Mouse (Mus musculus): ENCODE data around the gene Zfp410.
"Not testable (repeated sequence)": the region's sequence is repeated elsewhere in the genome, so short reads cannot be mapped to it uniquely, and the experiment has no call there.

The Zfp410 gene

GRCm38 (mm10) chr12:84316721-84317621 lies at the start of gene Zfp410:
TSS of gene Zfp410 (plus strand) at chr12:84316852.
- DNase-seq (ENCODE audit: low read depth, low spot score), result peak; percentile 75

- DNase-seq (ENCODE audit: low read depth, low spot score), result no peak
Measured at GRCm38 (mm10) chr12:84267264-84267663, 49.4 kb upstream of the Zfp410 start.

- DNase-seq (ENCODE audit: low read depth, low spot score), result no peak
Measured at GRCm38 (mm10) chr12:84273366-84273765, 43.3 kb upstream of the Zfp410 start.

GRCm38 (mm10) chr12:84275288-84275687 lies 41.4 kb upstream of the Zfp410 start:
- no peak for DNase-seq (ENCODE audit: low read depth, low spot score)

- no peak for DNase-seq (ENCODE audit: low read depth, low spot score)
Measured at GRCm38 (mm10) chr12:84276288-84276687, 40.4 kb upstream of the Zfp410 start.

- no peak for DNase-seq (ENCODE audit: low read depth, low spot score)
Measured at GRCm38 (mm10) chr12:84276799-84277198, 39.9 kb upstream of the Zfp410 start.

- DNase-seq (ENCODE audit: low read depth, low spot score), result no peak
Measured at GRCm38 (mm10) chr12:84277832-84278231, 38.8 kb upstream of the Zfp410 start.

- DNase-seq (ENCODE audit: low read depth, low spot score), result no peak
Measured at GRCm38 (mm10) chr12:84278901-84279300, 37.8 kb upstream of the Zfp410 start.

- DNase-seq (ENCODE audit: low read depth, low spot score), result no peak
Measured at GRCm38 (mm10) chr12:84284391-84284790, 32.3 kb upstream of the Zfp410 start.

GRCm38 (mm10) chr12:84284885-84285592 lies 31.6 kb upstream of the Zfp410 start, which contains the start of gene Ptgr2:
TSS of gene Ptgr2 (plus strand) at chr12:84285232.
- peak; percentile 86 for DNase-seq (ENCODE audit: low read depth, low spot score)

- no peak for DNase-seq (ENCODE audit: low read depth, low spot score)
Measured at GRCm38 (mm10) chr12:84285593-84285968, 31.1 kb upstream of the Zfp410 start.

GRCm38 (mm10) chr12:84288461-84288860 lies 28.2 kb upstream of the Zfp410 start:
- no peak for DNase-seq (ENCODE audit: low read depth, low spot score)

GRCm38 (mm10) chr12:84297851-84298250 lies 18.8 kb upstream of the Zfp410 start:
- no peak for DNase-seq (ENCODE audit: low read depth, low spot score)

GRCm38 (mm10) chr12:84299265-84299664 lies 17.4 kb upstream of the Zfp410 start:
- DNase-seq (ENCODE audit: low read depth, low spot score), result no peak

- DNase-seq (ENCODE audit: low read depth, low spot score), result no peak
Measured at GRCm38 (mm10) chr12:84304101-84304500, 12.6 kb upstream of the Zfp410 start.

- no peak for DNase-seq (ENCODE audit: low read depth, low spot score)
Measured at GRCm38 (mm10) chr12:84304554-84304953, 12.1 kb upstream of the Zfp410 start.

- no peak for DNase-seq (ENCODE audit: low read depth, low spot score)
Measured at GRCm38 (mm10) chr12:84311306-84311705, 5.3 kb upstream of the Zfp410 start.

- DNase-seq (ENCODE audit: low read depth, low spot score), result no peak
Measured at GRCm38 (mm10) chr12:84316006-84316405, 646 bp upstream of the Zfp410 start.

GRCm38 (mm10) chr12:84327111-84327512 lies 10.5 kb downstream of the Zfp410 start:
- no peak for DNase-seq (ENCODE audit: low read depth, low spot score)

- no peak for DNase-seq (ENCODE audit: low read depth, low spot score)
Measured at GRCm38 (mm10) chr12:84336963-84337625, 20.4 kb downstream of the Zfp410 start.

- no peak for DNase-seq (ENCODE audit: low read depth, low spot score)
Measured at GRCm38 (mm10) chr12:84347192-84347591, 30.5 kb downstream of the Zfp410 start.

GRCm38 (mm10) chr12:84358699-84359098 lies 42.0 kb downstream of the Zfp410 start:
- not testable (repeated sequence) for DNase-seq (ENCODE audit: low read depth, low spot score)
